Mouse (Mus musculus) frontal cortex, postnatal 36 days (tissue): ENCODE measurements around the gene Tmem220.
A peak's percentile ranks its signal among the peaks of the same experiment; 100 is the strongest.
"Not testable (repeated sequence)": the region's sequence is repeated elsewhere in the genome, so short reads cannot be mapped to it uniquely, and the experiment has no call there.

Experiments
- DNase-seq, 2 experiments: peaks; one replicate each; pipeline ENCODE4 v3.0.0; 2022; ENCODE audit warnings: low spot score in 2 of 2

Tmem220 gene

GRCm38 (mm10) chr11:67017801-67018591, 7.0 kb upstream of the Tmem220 start:
- DNase-seq: no peak

- no peak for DNase-seq
These were observed 5.1 kb upstream of the Tmem220 start for GRCm38 (mm10) chr11:67019711-67020475.

- DNase-seq: peak; percentile 53 to 55
These were observed 4.0 kb upstream of the Tmem220 start for GRCm38 (mm10) chr11:67020948-67021347.

GRCm38 (mm10) chr11:67022354-67023115, 2.4 kb upstream of the Tmem220 start:
- DNase-seq: no peak

- DNase-seq: not testable (repeated sequence)
These were observed 1.8 kb upstream of the Tmem220 start for GRCm38 (mm10) chr11:67023191-67023590.

GRCm38 (mm10) chr11:67023802-67024340, 1.1 kb upstream of the Tmem220 start:
- no peak for DNase-seq

GRCm38 (mm10) chr11:67030904-67031602, 6.1 kb downstream of the Tmem220 start:
- DNase-seq: no peak

- DNase-seq: no peak
These were observed 6.6 kb downstream of the Tmem220 start for GRCm38 (mm10) chr11:67031603-67031915.

GRCm38 (mm10) chr11:67034775-67035485, 10.0 kb downstream of the Tmem220 start:
- DNase-seq: no peak

- DNase-seq: no peak
These were observed 11.3 kb downstream of the Tmem220 start for GRCm38 (mm10) chr11:67036229-67036628.

GRCm38 (mm10) chr11:67036892-67037291, 11.9 kb downstream of the Tmem220 start:
- DNase-seq: no peak

- DNase-seq: no peak
These were observed 14.8 kb downstream of the Tmem220 start for GRCm38 (mm10) chr11:67039799-67040198.

GRCm38 (mm10) chr11:67040483-67040882, 15.5 kb downstream of the Tmem220 start:
- DNase-seq: no peak

- DNase-seq: no peak
These were observed 18.1 kb downstream of the Tmem220 start for GRCm38 (mm10) chr11:67043007-67043406.

GRCm38 (mm10) chr11:67044959-67045358, 20.0 kb downstream of the Tmem220 start:
- no peak for DNase-seq

- no peak for DNase-seq
These were observed 22.2 kb downstream of the Tmem220 start for GRCm38 (mm10) chr11:67047199-67047598.

- DNase-seq: no peak
These were observed 23.5 kb downstream of the Tmem220 start for GRCm38 (mm10) chr11:67048496-67048895.

- no peak for DNase-seq
These were observed 24.3 kb downstream of the Tmem220 start for GRCm38 (mm10) chr11:67049256-67049655.

GRCm38 (mm10) chr11:67051676-67052320, 26.8 kb downstream of the Tmem220 start:
- no peak for DNase-seq

- DNase-seq: peak; percentile 90 to 92
These were observed 27.5 kb downstream of the Tmem220 start, which contains the start of the genes Adprm and Sco1 for GRCm38 (mm10) chr11:67052321-67052952. TSS of gene Adprm (minus strand) at chr11:67052594. TSS of gene Sco1 (plus strand) at chr11:67052670.
